27 mouse cellular contexts compared by ENCODE assay signal in the genomic region with DNA sequence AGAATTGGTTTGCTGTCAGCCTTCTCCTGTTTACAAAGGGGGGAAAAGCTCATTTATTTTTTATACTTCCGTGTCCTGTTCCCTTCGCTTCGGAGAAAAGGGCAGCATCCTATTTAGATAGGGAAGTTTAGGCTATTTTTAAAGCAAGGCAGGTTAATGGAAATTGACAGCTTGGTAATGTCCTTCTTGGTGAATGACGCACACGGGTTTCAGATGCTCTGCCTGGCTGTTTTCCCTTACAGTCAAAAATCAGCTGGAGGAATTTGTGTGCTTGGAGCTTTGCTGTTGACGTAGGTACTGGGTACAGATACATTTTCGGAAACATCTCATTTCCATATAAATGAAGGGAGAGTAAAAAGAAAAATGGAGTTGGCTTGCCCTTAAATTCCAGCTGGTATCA. TPM values are rescaled to one million over a fixed set of nuclear protein-coding genes. Genes with fewer than 3 reads are reported as not detected.
DNase-seq lines count a peak whose midpoint lies in the region; ATAC-seq and TF ChIP-seq lines count a peak whose summit lies in the region.
"Had no signal": no experiment of that assay in that cellular context is flagged by ENCODE, and none has a peak within 500 bp of the region (broad histone marks: within the 10 kb centered on the region; RNA-seq: fewer than 3 reads in every experiment).

No protein-coding gene starts in this region.

- H3K9ac ChIP-seq in lung, postnatal 0 days (replicated peaks; ENCODE audit: low read depth): no peak overlapping the region
- H3K9ac ChIP-seq: embryonic facial prominence, embryonic 13.5 days; forebrain, embryonic 12.5 days; heart, embryonic 15.5 days; intestine, embryonic 15.5 days; limb, embryonic 15.5 days; liver, embryonic 15.5 days had no signal

- peak; percentile 65 for ATAC-seq in lung, postnatal 0 days
- ATAC-seq: hindbrain, embryonic 16.5 days; intestine, embryonic 15.5 days had no signal

- H3K27ac ChIP-seq in lung, postnatal 0 days (ENCODE audit: low read length): peak overlapping the region; percentile 3; the same call in 1 of the 2 replicates
- H3K27ac ChIP-seq: embryonic facial prominence, embryonic 13.5 days; forebrain, embryonic 12.5 days; heart, embryonic 15.5 days; hindbrain, embryonic 10.5 days; intestine, embryonic 15.5 days; limb, embryonic 15.5 days; liver, embryonic 15.5 days; macrophage had no signal

- H3K4me2 ChIP-seq in lung, postnatal 0 days (replicated peaks; ENCODE audit: low read depth, low read length): no peak overlapping the region
- H3K4me2 ChIP-seq: embryonic facial prominence, embryonic 13.5 days; forebrain, embryonic 12.5 days; heart, embryonic 15.5 days; intestine, embryonic 15.5 days; limb, embryonic 15.5 days; liver, embryonic 15.5 days had no signal

- WGBS in lung, postnatal 0 days: 73% methylated on average over 7 of the region's 7 CpGs

- no peaks in the 10 kb centered on the region; the same call in 1 of the 2 replicates for H3K4me1 ChIP-seq in lung, postnatal 0 days (ENCODE audit: insufficient read depth, low read depth, low read length)
- H3K4me1 ChIP-seq: embryonic facial prominence, embryonic 13.5 days; forebrain, embryonic 12.5 days; hindbrain, embryonic 10.5 days; intestine, embryonic 15.5 days; limb, embryonic 15.5 days; liver, embryonic 15.5 days had no signal

- H3K9me3 ChIP-seq in lung, postnatal 0 days (ENCODE audit: low read length): no peaks in the 10 kb centered on the region
- H3K9me3 ChIP-seq: embryonic facial prominence, embryonic 13.5 days; forebrain, embryonic 12.5 days; heart, embryonic 15.5 days; hindbrain, embryonic 10.5 days; intestine, embryonic 15.5 days; limb, embryonic 15.5 days; liver, embryonic 15.5 days had no signal

- no peak for TF ChIP-seq CTCF in lung, postnatal 0 days (IDR thresholded peaks at IDR 0.05)

- peak; percentile 27 for DNase-seq in cerebellum, adult 8-10 months
- DNase-seq in cerebellum, adult 9-11 months: no peak
- DNase-seq in heart, adult 18-20 months: peak; percentile 9 to 14
- no peak for DNase-seq in heart, postnatal 4 days
- DNase-seq in lung, postnatal 0 days (ENCODE audit: low spot score): peak; percentile 44
- DNase-seq in lung, adult 18-20 months: no peak
- DNase-seq in lung, postnatal 36 days: peak; percentile 11
- no peak for DNase-seq in ovary, postnatal 14 days (ENCODE audit: low spot score)
- DNase-seq: adrenal gland, postnatal 36 days; cerebellum, postnatal 14 days; embryo, embryonic 11 days; gastrocnemius, postnatal 14 days; kidney, adult 8-10 months; kidney, postnatal 14 days; left cerebral cortex, postnatal 4 days; thymus, adult 2 months; thymus, postnatal 4 days had no signal

- TF ChIP-seq EP300 in lung, postnatal 0 days (IDR thresholded peaks at IDR 0.05): peak; percentile 99

- no peaks in the 10 kb centered on the region for H3K36me3 ChIP-seq in lung, postnatal 0 days (ENCODE audit: insufficient read depth, low read length)
- H3K36me3 ChIP-seq: embryonic facial prominence, embryonic 13.5 days; forebrain, embryonic 12.5 days; heart, embryonic 15.5 days; hindbrain, embryonic 10.5 days; intestine, embryonic 15.5 days; limb, embryonic 15.5 days; liver, embryonic 15.5 days had no signal

- no peak overlapping the region for H3K4me3 ChIP-seq in lung, postnatal 0 days (ENCODE audit: low read depth, low read length)
- H3K4me3 ChIP-seq: embryonic facial prominence, embryonic 13.5 days; erythroblast, embryonic 14.5 days; forebrain, embryonic 12.5 days; heart, embryonic 15.5 days; hindbrain, embryonic 10.5 days; intestine, embryonic 15.5 days; limb, embryonic 15.5 days; liver, embryonic 15.5 days had no signal

- no peaks in the 10 kb centered on the region for H3K27me3 ChIP-seq in lung, postnatal 0 days (replicated peaks; ENCODE audit: insufficient read depth, low read length)
- H3K27me3 ChIP-seq: embryonic facial prominence, embryonic 13.5 days; forebrain, embryonic 12.5 days; heart, embryonic 15.5 days; intestine, embryonic 15.5 days; limb, embryonic 15.5 days; liver, embryonic 15.5 days had no signal

RNA-seq across cellular contexts. Expression of a gene that starts 44.4 kb away (rescaled TPM):
- total RNA-seq in heart, adult 18-20 months (2021): 100 to 1,000 TPM in 1 of 2 experiments, 10 to 100 TPM in 1; 91.8 to 106 TPM
- 10 to 100 TPM; 38.1 to 39.1 TPM for total RNA-seq in heart, postnatal 4 days (2021)
- 11.8 and 12.5 TPM in 2 replicates for polyA plus RNA-seq in lung, postnatal 0 days (2015; fragmentation: Nextera tagmentation; extraction: Ambion mirVana)

Comparison
In these comparisons a context has a peak if more than half of its experiments do, and no peak if none do; other contexts are left out.
1. DNase-seq: peak in cerebellum, adult 8-10 months (single experiment), heart, adult 18-20 months (2 of 2), lung, postnatal 0 days (single experiment) and lung, postnatal 36 days (single experiment); none in cerebellum, adult 9-11 months (single experiment), heart, postnatal 4 days (single experiment), lung, adult 18-20 months (0 of 2) and ovary, postnatal 14 days (single experiment).